Mouse (Mus musculus) left cerebral cortex, postnatal 4 days (tissue): ENCODE results near the gene Dcaf12l2. TPM values are rescaled to one million over a fixed set of nuclear protein-coding genes. Genes with fewer than 3 reads are reported as not detected.

Source experiments
- DNase-seq: peaks from one replicate; pipeline ENCODE4 v3.0.0-alpha.2; 2022
- intact Hi-C: fragments of 180-260 bp; cut with DNase I; formaldehyde crosslinking; loops from one replicate; pipeline ENCODE4 v1.15.1; 2025
- total RNA-seq, 2 experiments: library from RNA; stranded (reverse); gene quantifications; 2 replicates each; pipeline ENCODE4 v1.2.3; 2021

Gene Dcaf12l2
- total RNA-seq: 1 to 10 TPM; 3.7 to 3.8 TPM

- intact Hi-C loops: no loop called here
These were observed at the start of gene Dcaf12l2 for GRCm38 (mm10) chrX:44367646-44368521. Gene Dcaf12l2, minus strand, starts transcription at chrX:44368342.

DNA sequence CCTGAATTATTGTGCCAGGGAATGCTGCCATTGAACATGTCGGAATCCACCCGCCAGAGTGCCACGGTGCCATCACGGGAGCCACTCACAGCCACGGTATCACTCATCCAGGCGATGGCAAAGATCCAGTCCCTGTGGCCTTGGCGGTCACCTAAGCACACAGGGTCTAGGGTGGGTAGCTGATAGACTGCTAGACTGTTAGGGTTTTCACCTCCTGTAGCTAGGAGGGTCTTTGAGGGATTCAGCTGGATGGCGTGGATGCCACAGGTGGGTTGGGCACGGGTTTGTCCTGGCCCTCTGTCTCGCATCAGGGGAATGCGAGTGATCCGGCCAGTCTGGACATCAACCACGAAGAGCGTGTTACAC, 879 bp downstream of the Dcaf12l2 start:
- DNase-seq: no peak

More at GRCm38 (mm10) chrX:44367646-44368521, at the start of gene Dcaf12l2:
- peak; percentile 20 for DNase-seq

More for the DNA sequence above, 879 bp downstream of the Dcaf12l2 start:
- intact Hi-C loops: no loop called here
